Mouse (Mus musculus): ENCODE results near the gene Cyp11a1. TPM values are rescaled to one million over a fixed set of nuclear protein-coding genes. Genes with fewer than 3 reads are reported as not detected.

Gene Cyp11a1
- polyA plus RNA-seq, 1 experiment from 2014 or later, result 0.45 TPM

Other genes starting within 250 kb of the Cyp11a1 start
- 88.6 and 93.0 TPM in 2 replicates for gene Clk3, start 240.6 kb upstream of the Cyp11a1 start, polyA plus RNA-seq (2015; fragmentation: Nextera tagmentation; extraction: Ambion mirVana)
- gene Arid3b, start 169.6 kb upstream of the Cyp11a1 start, polyA plus RNA-seq (2015; fragmentation: Nextera tagmentation; extraction: Ambion mirVana), result 8.0 and 9.2 TPM in 2 replicates
- 171 and 176 TPM in 2 replicates for gene Ubl7, start 95.4 kb upstream of the Cyp11a1 start, polyA plus RNA-seq (2015; fragmentation: Nextera tagmentation; extraction: Ambion mirVana)
- gene Sema7a, start 66.3 kb upstream of the Cyp11a1 start, polyA plus RNA-seq (2015; fragmentation: Nextera tagmentation; extraction: Ambion mirVana), result 3.4 and 3.6 TPM in 2 replicates
- gene Stra6, start 57.4 kb downstream of the Cyp11a1 start, polyA plus RNA-seq (2015; fragmentation: Nextera tagmentation; extraction: Ambion mirVana), result 8.7 and 10.8 TPM in 2 replicates
- 0.93 and 1.1 TPM in 2 replicates for gene Ccdc33, start 112.4 kb downstream of the Cyp11a1 start, polyA plus RNA-seq (2015; fragmentation: Nextera tagmentation; extraction: Ambion mirVana)
- gene Islr, start 197.9 kb downstream of the Cyp11a1 start, polyA plus RNA-seq (2015; fragmentation: Nextera tagmentation; extraction: Ambion mirVana), result 15.1 and 16.9 TPM in 2 replicates
- 83.3 and 83.4 TPM in 2 replicates for gene Islr2, start 197.9 kb downstream of the Cyp11a1 start, polyA plus RNA-seq (2015; fragmentation: Nextera tagmentation; extraction: Ambion mirVana)
- 7.5 and 8.8 TPM in 2 replicates for gene Pml, start 243.4 kb downstream of the Cyp11a1 start, polyA plus RNA-seq (2015; fragmentation: Nextera tagmentation; extraction: Ambion mirVana)
- gene Stoml1, start 246.8 kb downstream of the Cyp11a1 start, polyA plus RNA-seq (2015; fragmentation: Nextera tagmentation; extraction: Ambion mirVana), result 107 and 109 TPM in 2 replicates